Mouse (Mus musculus) midbrain, embryonic 11.5 days (tissue): ENCODE measurements around the gene Gab1. TPM values are rescaled to one million over a fixed set of nuclear protein-coding genes. Genes with fewer than 3 reads are reported as not detected.

Source experiments
- ATAC-seq: fragments of 200-750 bp; cut with Nextera tagmentation; 2 replicates; pipeline ENCODE4 v1.8.0; 2017; ENCODE audit warnings: moderate TSS enrichment, moderate library complexity; ENCODE audit not compliant: low FRiP score
- DNase-seq: peaks from one replicate; pipeline ENCODE4 v3.0.0; 2015; ENCODE audit warnings: low spot score; ENCODE audit errors: missing footprints
- H3K27ac ChIP-seq: fragments of 300-500 bp; sonication (generic); 2 replicates; pipeline ENCODE4 v1.5.1; 2014; ENCODE audit warnings: low read depth, low read length
- H3K27me3 ChIP-seq: fragments of 300-500 bp; sonication (generic); 2 replicates; pipeline ENCODE4 v1.6.1; 2014; ENCODE audit warnings: mild to moderate bottlenecking, low read length, moderate library complexity, mixed read lengths; ENCODE audit not compliant: control insufficient read depth, insufficient read depth
- H3K36me3 ChIP-seq: fragments of 300-500 bp; sonication (generic); 2 replicates; pipeline ENCODE4 v1.6.1; 2014; ENCODE audit warnings: mild to moderate bottlenecking, low read length, moderate library complexity, mixed read lengths; ENCODE audit not compliant: control insufficient read depth, insufficient read depth
- H3K4me1 ChIP-seq: fragments of 300-500 bp; sonication (generic); 2 replicates; pipeline ENCODE4 v1.6.1; 2014; ENCODE audit warnings: low read length; ENCODE audit not compliant: control insufficient read depth, insufficient read depth
- H3K4me2 ChIP-seq: fragments of 300-500 bp; sonication (generic); 2 replicates; pipeline ENCODE4 v1.6.1; 2014; ENCODE audit warnings: mild to moderate bottlenecking, moderate library complexity
- H3K4me3 ChIP-seq: fragments of 300-500 bp; sonication (generic); 2 replicates; pipeline ENCODE4 v1.5.1; 2014; ENCODE audit warnings: low read depth, low read length
- H3K9ac ChIP-seq: fragments of 300-500 bp; sonication (generic); 2 replicates; pipeline ENCODE4 v1.6.1; 2014; ENCODE audit warnings: low read length
- H3K9me3 ChIP-seq: fragments of 300-500 bp; sonication (generic); 2 replicates; pipeline ENCODE4 v1.6.1; 2016; ENCODE audit warnings: low read length; ENCODE audit not compliant: control insufficient read depth
- WGBS: fragments of 180-500 bp; shearing (Covaris S2); extraction: QIAGEN DNeasy Blood & Tissue Kit; methylation state at CpG from one replicate; pipeline ENCODE4 v1.1.7; 2014; 5-methylcytosine and 5-hydroxymethylcytosine counted together
- polyA plus RNA-seq: library from polyadenylated mRNA; unstranded; fragments of >200 nt; fragmentation: Nextera tagmentation; extraction: Ambion mirVana; gene quantifications from 2 replicates; pipeline ENCODE4 v1.2.1, GENCODE M21; 2014

The Gab1 gene
- 17.2 and 18.0 TPM in 2 replicates for polyA plus RNA-seq

GRCm38 (mm10) chr8:80880196-80881106 is at the start of gene Gab1:
Gab1 (minus strand) TSS chr8:80880519.
- Histone ChIP-seq H3K27me3 (no peaks in the 10 kb centered on the region), H3K9ac (peak within 1 kb of the TSS; percentile 80), H3K4me3 (peak within 1 kb of the TSS; percentile 81), H3K4me1 (peaks cover 11% of the 10 kb centered on the region), H3K9me3 (no peaks in the 10 kb centered on the region), H3K27ac (peak within 1 kb of the TSS; percentile 88), H3K4me2 (peak within 1 kb of the TSS; percentile 76), H3K36me3 (no peaks in the 10 kb centered on the region)
- DNase-seq = peak; percentile 99
- ATAC-seq = peak; percentile 96
- WGBS = under 1% methylated on average over 67 of the region's 70 CpGs

GRCm38 (mm10) chr8:80928770-80929169 is 48.5 kb upstream of the Gab1 start:
- Histone ChIP-seq H3K36me3 (no peaks in the 10 kb centered on the region), H3K9me3 (no peaks in the 10 kb centered on the region), H3K4me1 (no peaks in the 10 kb centered on the region), H3K27me3 (no peaks in the 10 kb centered on the region), H3K4me3 (no peak overlapping the region), H3K9ac (no peak overlapping the region), H3K4me2 (no peak overlapping the region), H3K27ac (no peak overlapping the region)
- DNase-seq (no peak), ATAC-seq (no peak)

GRCm38 (mm10) chr8:80923794-80924316 is 43.5 kb upstream of the Gab1 start:
- 83% methylated on average over 9 of the region's 9 CpGs for WGBS
- DNase-seq (no peak), ATAC-seq (no peak)
- H3K27me3 ChIP-seq = no peaks in the 10 kb centered on the region
- no peak overlapping the region for H3K4me2 ChIP-seq
- H3K27ac ChIP-seq = no peak overlapping the region
- H3K4me1 ChIP-seq = no peaks in the 10 kb centered on the region
- H3K9me3 ChIP-seq = no peaks in the 10 kb centered on the region
- H3K36me3 ChIP-seq = no peaks in the 10 kb centered on the region
- H3K4me3 ChIP-seq = no peak overlapping the region
- H3K9ac ChIP-seq = no peak overlapping the region

GRCm38 (mm10) chr8:80922642-80923041 is 42.3 kb upstream of the Gab1 start:
- no peak overlapping the region for H3K4me2 ChIP-seq
- no peak overlapping the region for H3K4me3 ChIP-seq
- no peaks in the 10 kb centered on the region for H3K36me3 ChIP-seq
- no peaks in the 10 kb centered on the region for H3K27me3 ChIP-seq
- DNase-seq = no peak
- H3K27ac ChIP-seq = no peak overlapping the region
- no peak overlapping the region for H3K9ac ChIP-seq
- 78% methylated on average over 6 of the region's 6 CpGs for WGBS
- no peak for ATAC-seq
- H3K4me1 ChIP-seq = no peaks in the 10 kb centered on the region
- H3K9me3 ChIP-seq = no peaks in the 10 kb centered on the region

GRCm38 (mm10) chr8:80919130-80919529 is 38.8 kb upstream of the Gab1 start:
- ATAC-seq = no peak
- no peaks in the 10 kb centered on the region for H3K27me3 ChIP-seq
- 84% methylated on average over 4 of the region's 4 CpGs for WGBS

GRCm38 (mm10) chr8:80918531-80918930 is 38.2 kb upstream of the Gab1 start:
- Histone ChIP-seq H3K27ac (no peak overlapping the region), H3K4me3 (no peak overlapping the region), H3K4me1 (no peaks in the 10 kb centered on the region), H3K4me2 (no peak overlapping the region), H3K27me3 (no peaks in the 10 kb centered on the region), H3K9ac (no peak overlapping the region), H3K36me3 (no peaks in the 10 kb centered on the region), H3K9me3 (no peaks in the 10 kb centered on the region)
- ATAC-seq (no peak), DNase-seq (no peak)
- WGBS = 85% methylated on average over 6 of the region's 6 CpGs

More at GRCm38 (mm10) chr8:80919130-80919529, 38.8 kb upstream of the Gab1 start:
- Histone ChIP-seq H3K36me3 (no peaks in the 10 kb centered on the region), H3K9me3 (no peaks in the 10 kb centered on the region), H3K4me3 (no peak overlapping the region), H3K27ac (no peak overlapping the region), H3K4me1 (no peaks in the 10 kb centered on the region), H3K4me2 (no peak overlapping the region), H3K9ac (no peak overlapping the region)
- DNase-seq = no peak

GRCm38 (mm10) chr8:80916463-80917235 is 36.3 kb upstream of the Gab1 start:
- H3K9ac ChIP-seq = no peak overlapping the region
- no peaks in the 10 kb centered on the region for H3K36me3 ChIP-seq
- no peaks in the 10 kb centered on the region for H3K4me1 ChIP-seq
- no peak for DNase-seq
- no peak overlapping the region for H3K4me2 ChIP-seq
- H3K27ac ChIP-seq = no peak overlapping the region
- ATAC-seq = no peak
- WGBS = 83% methylated on average over 11 of the region's 11 CpGs
- H3K9me3 ChIP-seq = no peaks in the 10 kb centered on the region
- no peak overlapping the region for H3K4me3 ChIP-seq
- H3K27me3 ChIP-seq = no peaks in the 10 kb centered on the region

- Histone ChIP-seq H3K27ac (no peak overlapping the region), H3K4me2 (no peak overlapping the region), H3K4me3 (no peak overlapping the region), H3K36me3 (no peaks in the 10 kb centered on the region), H3K27me3 (no peaks in the 10 kb centered on the region), H3K9me3 (no peaks in the 10 kb centered on the region), H3K4me1 (no peaks in the 10 kb centered on the region), H3K9ac (no peak overlapping the region)
- 93% methylated on average over 1 of the region's 1 CpGs for WGBS
- ATAC-seq (no peak), DNase-seq (no peak)
Observed at GRCm38 (mm10) chr8:80913016-80913748, 32.9 kb upstream of the Gab1 start.
